Mouse (Mus musculus) lung, embryonic 14.5 days (tissue): ENCODE data around the gene Gpc6. TPM values are rescaled to one million over a fixed set of nuclear protein-coding genes. Genes with fewer than 3 reads are reported as not detected.
A peak's percentile ranks its signal among the peaks of the same experiment; 100 is the strongest.

Experiments used
- ATAC-seq: fragments of 200-750 bp; cut with Nextera tagmentation; 2 replicates; pipeline ENCODE4 v1.8.0; 2017; ENCODE audit warnings: mild to moderate bottlenecking, moderate TSS enrichment, moderate library complexity; ENCODE audit not compliant: insufficient read depth
- DNase-seq: peaks from one replicate; pipeline ENCODE4 v3.0.0-alpha.2; 2015
- H3K27ac ChIP-seq: fragments of 300-500 bp; sonication (generic); 2 replicates; pipeline ENCODE4 v1.5.1; 2014; ENCODE audit warnings: low read depth, mild to moderate bottlenecking, moderate library complexity
- H3K27me3 ChIP-seq: fragments of 300-500 bp; sonication (generic); 2 replicates; pipeline ENCODE4 v1.6.1; 2014; ENCODE audit warnings: low read length, control low read depth; ENCODE audit not compliant: insufficient read depth
- H3K36me3 ChIP-seq: fragments of 300-500 bp; sonication (generic); 2 replicates; pipeline ENCODE4 v1.6.1; 2014; ENCODE audit warnings: control low read depth; ENCODE audit not compliant: insufficient read depth
- H3K4me1 ChIP-seq: fragments of 300-500 bp; sonication (generic); 2 replicates; pipeline ENCODE4 v1.6.1; 2014; ENCODE audit warnings: antibody characterized with exemption, control low read depth; ENCODE audit not compliant: insufficient read depth
- H3K4me2 ChIP-seq: fragments of 300-500 bp; sonication (generic); 2 replicates; pipeline ENCODE4 v1.6.1; 2014; ENCODE audit warnings: mild to moderate bottlenecking
- H3K4me3 ChIP-seq: fragments of 300-500 bp; sonication (generic); 2 replicates; pipeline ENCODE4 v1.5.1; 2014; ENCODE audit warnings: low read depth, low read length
- H3K9ac ChIP-seq: fragments of 300-500 bp; sonication (generic); 2 replicates; pipeline ENCODE4 v1.6.1; 2014
- H3K9me3 ChIP-seq: fragments of 300-500 bp; sonication (generic); 2 replicates; pipeline ENCODE4 v1.6.1; 2016; ENCODE audit warnings: low read depth, low read length, control low read depth
- CTCF ChIP-seq: IDR thresholded peaks from 2 replicates; pipeline ENCODE4 v1.5.1; 2016; ENCODE audit warnings: antibody characterized with exemption, low read depth
- WGBS: fragments of 180-500 bp; shearing (Covaris S2); extraction: QIAGEN DNeasy Blood & Tissue Kit; methylation state at CpG from one replicate; pipeline ENCODE4 v1.1.7; 2014; 5-methylcytosine and 5-hydroxymethylcytosine counted together
- polyA plus RNA-seq: library from polyadenylated mRNA; unstranded; fragments of >200 nt; fragmentation: Nextera tagmentation; extraction: Ambion mirVana; gene quantifications from 2 replicates; pipeline ENCODE4 v1.2.1, GENCODE M21; 2014

Gpc6 gene
- polyA plus RNA-seq, 1 experiment from 2014 or later = 38.9 TPM

DNA sequence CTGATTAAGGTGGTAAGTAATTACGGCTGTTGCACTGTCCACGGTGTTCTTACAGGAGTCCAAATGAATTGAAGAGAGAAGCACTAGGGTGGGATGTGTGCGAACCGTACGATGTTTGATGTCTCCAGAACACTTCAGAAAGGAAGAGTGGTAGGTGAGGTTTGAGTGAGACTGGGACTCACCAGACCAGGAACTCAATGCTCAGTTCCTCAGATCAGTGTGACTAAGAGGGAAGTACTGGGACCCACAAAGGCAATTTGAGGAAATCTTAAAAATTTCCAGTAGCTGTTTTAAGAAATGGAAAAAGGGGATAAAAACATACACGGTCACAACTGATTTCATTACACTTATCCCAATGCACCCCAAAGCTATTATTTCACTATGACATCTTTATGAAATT lies 764.7 kb downstream of the Gpc6 start:
- DNase-seq (no peak), ATAC-seq (no peak)
- no peaks in the 10 kb centered on the region for H3K4me1 ChIP-seq
- no peaks in the 10 kb centered on the region for H3K27me3 ChIP-seq
- H3K27ac ChIP-seq = no peak overlapping the region
- H3K9ac ChIP-seq = no peak overlapping the region
- H3K36me3 ChIP-seq = no peaks in the 10 kb centered on the region
- TF ChIP-seq CTCF = no peak
- no peak overlapping the region for H3K4me3 ChIP-seq
- no peaks in the 10 kb centered on the region for H3K9me3 ChIP-seq
- 91% methylated on average over 6 of the region's 6 CpGs for WGBS
- no peak overlapping the region for H3K4me2 ChIP-seq

DNA sequence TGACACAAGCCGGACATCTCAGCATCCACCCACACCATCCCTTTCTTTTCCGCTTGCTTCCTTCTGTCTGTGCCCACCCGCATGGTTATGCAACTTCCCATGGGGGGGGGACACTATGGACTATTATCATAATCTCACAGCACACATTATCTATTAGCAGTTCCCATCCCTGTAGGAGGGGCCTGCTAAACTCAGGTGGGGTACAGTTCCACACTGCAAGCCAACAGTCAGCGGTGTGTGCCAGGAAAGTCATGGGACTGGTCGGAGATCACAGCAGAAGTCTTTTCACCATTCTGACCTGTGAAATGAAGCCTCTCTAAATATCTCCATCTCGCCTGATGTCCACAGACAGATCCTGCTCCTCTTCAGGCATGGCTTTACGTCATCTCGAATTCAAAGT lies 770.5 kb downstream of the Gpc6 start:
- WGBS = 86% methylated on average over 8 of the region's 8 CpGs

DNA sequence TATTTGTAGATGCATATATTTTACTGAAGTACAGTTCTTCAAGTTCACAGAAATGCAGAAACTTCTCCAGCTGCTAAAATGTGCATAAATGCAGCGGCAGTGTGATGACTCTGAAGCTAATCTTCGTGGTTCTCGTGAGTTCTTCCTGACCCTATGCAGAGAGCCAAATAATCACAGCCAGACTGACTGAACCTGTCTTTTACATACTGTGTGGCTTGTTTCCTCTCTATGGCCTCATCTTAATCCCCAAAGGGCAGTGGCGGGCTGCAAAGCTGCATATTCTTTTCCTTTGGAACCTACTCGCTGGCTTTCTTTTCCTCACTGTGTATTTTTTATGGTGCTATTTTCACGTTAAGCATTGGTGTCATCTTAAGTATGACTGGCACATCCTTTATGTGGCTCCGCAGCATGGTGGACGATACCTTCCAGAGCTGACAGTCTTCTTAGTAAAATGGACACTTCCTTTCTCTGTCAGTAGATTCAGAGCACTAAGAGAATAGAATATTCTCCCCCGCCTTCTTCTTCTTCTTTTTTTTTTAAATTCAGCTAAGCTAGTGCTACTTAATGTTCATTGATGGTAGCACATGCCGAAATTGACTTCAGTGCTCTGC lies 775.7 kb downstream of the Gpc6 start:
- H3K27ac ChIP-seq = no peak overlapping the region
- no peak for ATAC-seq
- H3K27me3 ChIP-seq = no peaks in the 10 kb centered on the region
- H3K4me1 ChIP-seq = no peaks in the 10 kb centered on the region
- no peaks in the 10 kb centered on the region for H3K9me3 ChIP-seq
- no peak overlapping the region for H3K9ac ChIP-seq
- 83% methylated on average over 10 of the region's 10 CpGs for WGBS
- DNase-seq = no peak
- H3K36me3 ChIP-seq = no peaks in the 10 kb centered on the region
- H3K4me3 ChIP-seq = no peak overlapping the region
- no peak overlapping the region for H3K4me2 ChIP-seq
- TF ChIP-seq CTCF = no peak

More for the DNA sequence above, 770.5 kb downstream of the Gpc6 start:
- no peak for DNase-seq
- Histone ChIP-seq H3K27me3 (no peaks in the 10 kb centered on the region), H3K9ac (no peak overlapping the region), H3K4me3 (no peak overlapping the region), H3K36me3 (no peaks in the 10 kb centered on the region), H3K9me3 (no peaks in the 10 kb centered on the region), H3K27ac (no peak overlapping the region), H3K4me1 (no peaks in the 10 kb centered on the region), H3K4me2 (no peak overlapping the region)
- TF ChIP-seq CTCF = no peak
- no peak for ATAC-seq

DNA sequence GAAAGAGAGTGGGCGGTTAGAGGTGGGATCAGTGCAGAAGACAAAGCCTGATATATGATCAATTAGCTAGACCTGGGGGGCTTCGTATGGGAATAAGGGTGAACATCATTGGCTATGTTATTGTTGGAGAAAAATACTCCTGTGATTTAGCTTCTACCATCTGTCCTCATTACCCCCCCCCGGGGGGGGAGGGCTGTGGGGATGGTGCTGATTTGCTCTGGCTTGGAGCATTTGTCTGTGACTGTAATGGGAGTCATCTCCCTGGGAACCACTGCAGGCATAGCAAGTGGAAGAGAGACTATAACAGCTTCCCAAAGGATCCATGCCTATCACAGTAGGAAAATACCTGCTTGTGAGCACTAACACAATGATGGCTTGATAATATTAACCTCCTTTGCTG lies 783.7 kb downstream of the Gpc6 start:
- H3K27me3 ChIP-seq = no peaks in the 10 kb centered on the region
- no peak for TF ChIP-seq CTCF
- ATAC-seq = no peak
- no peak for DNase-seq
- H3K4me3 ChIP-seq = no peak overlapping the region
- H3K27ac ChIP-seq = no peak overlapping the region
- 78% methylated on average over 3 of the region's 3 CpGs for WGBS
- H3K4me1 ChIP-seq = no peaks in the 10 kb centered on the region
- no peak overlapping the region for H3K4me2 ChIP-seq
- H3K9ac ChIP-seq = no peak overlapping the region
- no peaks in the 10 kb centered on the region for H3K36me3 ChIP-seq
- H3K9me3 ChIP-seq = no peaks in the 10 kb centered on the region

DNA sequence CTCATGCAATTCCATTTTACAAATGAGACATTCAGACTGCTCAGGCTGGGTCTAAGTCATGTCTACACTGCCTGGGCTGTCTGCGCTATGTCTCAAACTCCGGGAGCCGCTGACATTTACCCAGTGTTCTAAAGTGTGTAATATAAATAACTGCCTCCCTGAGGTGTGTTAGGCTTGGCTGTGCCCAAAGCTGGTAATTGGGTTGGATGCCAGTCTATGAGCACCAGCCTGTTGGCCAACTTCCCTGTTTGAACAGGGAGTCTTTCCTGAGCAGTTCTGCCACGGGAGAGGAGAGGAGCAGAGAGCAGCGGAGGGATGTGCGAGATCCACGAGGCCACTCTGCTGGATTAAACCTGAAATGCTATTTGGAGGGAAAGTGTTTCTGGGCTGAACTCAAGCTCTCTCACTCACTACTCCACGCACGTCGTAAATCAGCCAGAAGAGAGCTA lies 785.4 kb downstream of the Gpc6 start:
- DNase-seq = peak; percentile 57
- peak; percentile 56; the same call in 1 of the 2 replicates for ATAC-seq
- Histone ChIP-seq H3K36me3 (no peaks in the 10 kb centered on the region), H3K9ac (no peak overlapping the region), H3K4me1 (no peaks in the 10 kb centered on the region), H3K4me3 (no peak overlapping the region), H3K4me2 (no peak overlapping the region), H3K27ac (no peak overlapping the region), H3K27me3 (no peaks in the 10 kb centered on the region), H3K9me3 (no peaks in the 10 kb centered on the region)
- WGBS = 50% methylated on average over 10 of the region's 10 CpGs
- TF ChIP-seq CTCF = 0 out of 2 replicates have a peak, but pooled peaks have one; percentile 12

DNA sequence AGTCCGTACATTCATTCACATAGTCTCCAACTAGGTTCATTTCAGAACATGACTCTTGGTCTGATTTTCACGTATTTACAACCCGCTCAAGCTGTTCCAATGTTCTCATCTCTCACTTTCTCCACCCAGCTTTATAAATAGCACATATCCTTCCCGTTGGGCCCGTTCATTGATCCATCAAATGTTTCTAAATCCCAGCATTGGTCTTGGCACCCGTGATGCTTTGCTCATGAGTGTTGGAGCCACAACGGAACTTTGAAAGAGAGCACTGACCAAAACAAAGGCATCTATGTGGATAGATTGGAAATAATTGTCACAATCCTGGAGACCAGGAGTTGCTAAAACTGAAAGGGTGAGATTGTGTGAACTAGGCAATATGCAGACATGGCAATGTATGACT lies 787.2 kb downstream of the Gpc6 start:
- Histone ChIP-seq H3K9ac (no peak overlapping the region), H3K4me1 (no peaks in the 10 kb centered on the region), H3K27ac (no peak overlapping the region), H3K9me3 (no peaks in the 10 kb centered on the region), H3K27me3 (no peaks in the 10 kb centered on the region), H3K4me2 (no peak overlapping the region), H3K36me3 (no peaks in the 10 kb centered on the region), H3K4me3 (no peak overlapping the region)
- 89% methylated on average over 7 of the region's 7 CpGs for WGBS
- DNase-seq (no peak), ATAC-seq (no peak)
- no peak for TF ChIP-seq CTCF

DNA sequence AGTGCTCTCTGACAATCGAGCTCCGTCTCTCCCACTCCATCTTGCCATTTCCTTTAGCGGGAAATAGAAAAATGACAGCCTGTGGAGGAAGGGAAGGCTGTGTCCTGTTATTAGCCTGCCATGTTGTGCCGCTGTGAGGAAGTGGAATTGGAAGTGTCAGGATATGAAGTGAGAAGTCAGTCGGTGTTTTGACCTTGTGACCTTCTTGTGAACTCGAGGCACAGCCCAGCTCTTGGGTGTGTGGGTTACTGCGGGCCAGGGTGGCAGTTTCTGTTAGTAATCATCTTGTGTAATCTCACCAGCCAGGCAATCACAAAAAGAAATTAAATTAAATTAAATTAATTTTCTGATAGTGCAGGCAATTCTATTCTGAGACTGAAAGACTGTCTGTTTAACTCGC lies 789.0 kb downstream of the Gpc6 start:
- peak; percentile 16 for DNase-seq
- Histone ChIP-seq H3K4me1 (no peaks in the 10 kb centered on the region), H3K27ac (no peak overlapping the region), H3K27me3 (no peaks in the 10 kb centered on the region), H3K9me3 (no peaks in the 10 kb centered on the region), H3K9ac (no peak overlapping the region), H3K4me3 (no peak overlapping the region), H3K36me3 (no peaks in the 10 kb centered on the region), H3K4me2 (no peak overlapping the region)
- 37% methylated on average over 8 of the region's 8 CpGs for WGBS
- no peak for ATAC-seq
- no peak for TF ChIP-seq CTCF

DNA sequence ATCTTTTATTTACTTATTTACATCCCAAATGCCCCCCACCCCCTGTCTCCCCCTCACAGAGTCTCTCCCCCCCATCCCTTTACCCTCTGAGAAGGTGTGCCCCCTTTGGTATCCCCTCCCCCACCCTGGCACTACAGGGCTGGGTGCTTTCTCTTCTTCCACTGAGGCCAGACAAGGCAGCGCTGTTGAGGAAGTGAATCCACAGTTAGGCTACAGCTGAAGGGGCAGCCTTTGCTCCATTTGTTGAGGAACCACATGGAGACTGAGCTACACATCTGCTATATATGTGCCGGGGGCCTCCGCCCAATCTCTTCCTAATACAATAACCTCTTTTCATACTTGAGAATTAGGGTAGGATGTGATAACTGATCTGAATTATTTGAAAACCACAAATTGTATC lies 791.2 kb downstream of the Gpc6 start:
- DNase-seq = no peak
- Histone ChIP-seq H3K9me3 (no peaks in the 10 kb centered on the region), H3K36me3 (no peaks in the 10 kb centered on the region), H3K9ac (no peak overlapping the region), H3K4me1 (no peaks in the 10 kb centered on the region), H3K27ac (no peak overlapping the region), H3K4me2 (no peak overlapping the region), H3K27me3 (no peaks in the 10 kb centered on the region), H3K4me3 (no peak overlapping the region)
- WGBS = 97% methylated on average over 3 of the region's 3 CpGs
- TF ChIP-seq CTCF = no peak
- no peak for ATAC-seq
